Comparison of ENCODE assay signal across 28 mouse cellular contexts in the genomic region with DNA sequence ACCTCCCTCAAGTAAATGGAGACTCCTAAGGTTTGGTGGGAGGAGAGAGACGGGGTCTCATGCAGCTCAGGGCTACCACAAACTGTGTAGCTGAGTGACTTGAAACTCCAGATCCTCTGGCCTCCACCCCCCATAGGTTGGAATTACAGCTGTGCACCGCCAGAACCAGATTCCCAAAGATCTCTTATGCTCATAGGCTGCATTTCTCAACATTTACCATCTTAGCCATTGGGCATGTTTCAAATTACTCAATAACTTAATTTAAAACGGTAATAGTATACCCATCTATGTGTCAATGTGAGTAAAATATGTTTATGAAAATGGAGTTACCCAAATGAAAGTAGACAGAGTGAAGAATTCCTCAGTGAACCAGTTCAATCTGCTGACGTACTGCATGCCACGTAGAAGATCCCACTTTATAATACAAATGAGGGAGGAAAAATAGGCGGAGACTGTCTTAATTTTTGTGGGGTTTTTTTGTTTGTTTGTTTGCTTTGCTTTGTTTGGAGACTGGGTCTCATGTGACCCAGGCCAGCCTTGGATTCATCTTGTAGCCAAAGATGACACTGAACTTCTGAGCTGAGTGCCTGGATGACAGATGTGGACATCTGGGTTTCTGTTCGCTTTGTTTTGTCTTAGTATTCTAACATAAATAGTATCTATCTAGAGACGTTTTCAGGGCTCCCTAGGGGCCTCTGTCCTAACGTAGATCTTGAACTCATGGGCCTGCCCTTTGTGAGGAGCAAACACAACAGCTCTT.
DNase-seq lines count a peak whose midpoint lies in the region; ATAC-seq lines count a peak whose summit lies in the region.
"Had no signal": no experiment of that assay in that cellular context is flagged by ENCODE, and none has a peak within 500 bp of the region (broad histone marks: within the 10 kb centered on the region; RNA-seq: fewer than 3 reads in every experiment).

No protein-coding gene starts in this region.

- no peaks in the 10 kb centered on the region for H3K27me3 ChIP-seq in embryonic facial prominence, embryonic 11.5 days (ENCODE audit: control insufficient read depth, insufficient read depth, low read length)
- no peaks in the 10 kb centered on the region for H3K27me3 ChIP-seq in embryonic facial prominence, embryonic 10.5 days (replicated peaks; ENCODE audit: low read depth, poor library complexity, severe bottlenecking)
- H3K27me3 ChIP-seq in kidney, embryonic 15.5 days, result no peaks in the 10 kb centered on the region
- H3K27me3 ChIP-seq in embryonic facial prominence, embryonic 14.5 days (replicated peaks; ENCODE audit: control insufficient read depth, insufficient read depth, low read length), result no peaks in the 10 kb centered on the region
- H3K27me3 ChIP-seq: CH12.LX; hindbrain, embryonic 12.5 days; limb, embryonic 13.5 days; midbrain, embryonic 13.5 days; neural tube, embryonic 13.5 days; Patski; stomach, embryonic 15.5 days had no signal

- ATAC-seq in embryonic facial prominence, embryonic 11.5 days (replicated peaks; ENCODE audit: insufficient number of reproducible peaks, low FRiP score, low TSS enrichment, low read depth), result no peak
- ATAC-seq in kidney, embryonic 15.5 days (replicated peaks; ENCODE audit: low FRiP score), result no peak
- 0 out of 2 replicates have a peak, but pooled peaks have one; percentile 22 for ATAC-seq in embryonic facial prominence, embryonic 14.5 days (ENCODE audit: low read depth)
- no peak for ATAC-seq in megakaryocyte-erythroid progenitor cell, adult 5-6 weeks (replicated peaks; ENCODE audit: low FRiP score, low TSS enrichment, poor library complexity, severe bottlenecking)
- ATAC-seq: forebrain, embryonic 14.5 days; midbrain, embryonic 13.5 days; Patski had no signal

- H3K36me3 ChIP-seq in embryonic facial prominence, embryonic 11.5 days (replicated peaks; ENCODE audit: control insufficient read depth, insufficient read depth, low read depth, low read length), result no peaks in the 10 kb centered on the region
- no peaks in the 10 kb centered on the region for H3K36me3 ChIP-seq in embryonic facial prominence, embryonic 10.5 days (replicated peaks)
- H3K36me3 ChIP-seq in kidney, embryonic 15.5 days, result no peaks in the 10 kb centered on the region
- no peaks in the 10 kb centered on the region for H3K36me3 ChIP-seq in embryonic facial prominence, embryonic 14.5 days (ENCODE audit: control insufficient read depth, insufficient read depth, low read length)
- H3K36me3 ChIP-seq: hindbrain, embryonic 12.5 days; limb, embryonic 13.5 days; midbrain, embryonic 13.5 days; neural tube, embryonic 13.5 days; stomach, embryonic 15.5 days had no signal

- peak; percentile 33 for DNase-seq in embryonic facial prominence, embryonic 11.5 days (ENCODE audit: low spot score)
- no peak for DNase-seq in embryonic facial prominence, embryonic 10.5 days (ENCODE audit: low spot score)
- peak; percentile 43 for DNase-seq in kidney, adult 9 months
- peak; percentile 60 for DNase-seq in embryonic facial prominence, embryonic 14.5 days (ENCODE audit: low spot score)
- peak; percentile 25 to 57 for DNase-seq in kidney, postnatal 36 days
- DNase-seq in right cerebral cortex, postnatal 25 days, result no peak
- DNase-seq: adrenal gland, postnatal 10 days; cerebellum, adult 8-10 months; cerebellum, postnatal 25 days; gastrocnemius, postnatal 36 days; heart, adult 18-20 months; heart, postnatal 36 days; lung, postnatal 36 days; thymus, postnatal 14 days had no signal

- H3K4me3 ChIP-seq in embryonic facial prominence, embryonic 11.5 days (ENCODE audit: low read depth, low read length), result no peak overlapping the region
- H3K4me3 ChIP-seq in embryonic facial prominence, embryonic 10.5 days, result no peak overlapping the region
- no peak overlapping the region for H3K4me3 ChIP-seq in kidney, embryonic 15.5 days (replicated peaks)
- H3K4me3 ChIP-seq in embryonic facial prominence, embryonic 14.5 days (ENCODE audit: low read depth, low read length), result no peak overlapping the region
- H3K4me3 ChIP-seq: hindbrain, embryonic 12.5 days; layer of hippocampus, adult 2 months; limb, embryonic 13.5 days; megakaryocyte, embryonic 14.5 days; midbrain, embryonic 13.5 days; neural tube, embryonic 13.5 days; stomach, embryonic 15.5 days had no signal

- WGBS in embryonic facial prominence, embryonic 11.5 days, result 61% methylated on average over 9 of the region's 9 CpGs
- 73% methylated on average over 9 of the region's 9 CpGs for WGBS in embryonic facial prominence, embryonic 10.5 days
- 73% methylated on average over 9 of the region's 9 CpGs for WGBS in kidney, embryonic 15.5 days
- WGBS in embryonic facial prominence, embryonic 14.5 days, result 47% methylated on average over 9 of the region's 9 CpGs

- no peaks in the 10 kb centered on the region for H3K9me3 ChIP-seq in embryonic facial prominence, embryonic 11.5 days (replicated peaks; ENCODE audit: control insufficient read depth, low read length)
- no peaks in the 10 kb centered on the region for H3K9me3 ChIP-seq in embryonic facial prominence, embryonic 10.5 days
- no peaks in the 10 kb centered on the region for H3K9me3 ChIP-seq in kidney, embryonic 15.5 days (replicated peaks)
- H3K9me3 ChIP-seq in embryonic facial prominence, embryonic 14.5 days (ENCODE audit: control insufficient read depth, low read length), result no peaks in the 10 kb centered on the region
- H3K9me3 ChIP-seq: hindbrain, embryonic 12.5 days; limb, embryonic 13.5 days; midbrain, embryonic 13.5 days; neural tube, embryonic 13.5 days; stomach, embryonic 15.5 days had no signal

- no peak overlapping the region for H3K4me2 ChIP-seq in embryonic facial prominence, embryonic 11.5 days (ENCODE audit: low read depth, low read length)
- no peak overlapping the region for H3K4me2 ChIP-seq in kidney, embryonic 15.5 days
- H3K4me2 ChIP-seq in embryonic facial prominence, embryonic 14.5 days (ENCODE audit: low read depth, low read length), result no peak overlapping the region
- H3K4me2 ChIP-seq: heart, embryonic 11.5 days; hindbrain, embryonic 12.5 days; limb, embryonic 13.5 days; liver, embryonic 11.5 days; midbrain, embryonic 13.5 days; neural tube, embryonic 13.5 days; stomach, embryonic 15.5 days had no signal

- H3K27ac ChIP-seq in embryonic facial prominence, embryonic 11.5 days (replicated peaks; ENCODE audit: low read depth, low read length), result no peak overlapping the region
- no peak overlapping the region for H3K27ac ChIP-seq in embryonic facial prominence, embryonic 10.5 days (replicated peaks)
- no peak overlapping the region for H3K27ac ChIP-seq in kidney, embryonic 15.5 days
- 0 out of 2 replicates have a peak overlapping the region, but pooled peaks have one; percentile 7 for H3K27ac ChIP-seq in embryonic facial prominence, embryonic 14.5 days (replicated peaks; ENCODE audit: low read depth, low read length)
- H3K27ac ChIP-seq: hindbrain, embryonic 12.5 days; layer of hippocampus, adult 2 months; limb, embryonic 13.5 days; midbrain, embryonic 13.5 days; neural tube, embryonic 13.5 days; stomach, embryonic 15.5 days had no signal

- no peaks in the 10 kb centered on the region for H3K4me1 ChIP-seq in embryonic facial prominence, embryonic 11.5 days (ENCODE audit: control insufficient read depth, insufficient read depth, low read length)
- H3K4me1 ChIP-seq in embryonic facial prominence, embryonic 10.5 days, result peaks cover 11% of the 10 kb centered on the region; the same call in 1 of the 2 replicates
- H3K4me1 ChIP-seq in kidney, embryonic 15.5 days, result peaks cover 5% of the 10 kb centered on the region
- peaks cover 7% of the 10 kb centered on the region; the same call in 1 of the 2 replicates for H3K4me1 ChIP-seq in embryonic facial prominence, embryonic 14.5 days (ENCODE audit: control insufficient read depth, insufficient read depth, low read length)
- H3K4me1 ChIP-seq: hindbrain, embryonic 12.5 days; limb, embryonic 13.5 days; neural tube, embryonic 13.5 days; stomach, embryonic 15.5 days had no signal

- no peak overlapping the region for H3K9ac ChIP-seq in embryonic facial prominence, embryonic 11.5 days (replicated peaks; ENCODE audit: low read length)
- H3K9ac ChIP-seq in kidney, embryonic 15.5 days, result no peak overlapping the region
- no peak overlapping the region for H3K9ac ChIP-seq in embryonic facial prominence, embryonic 14.5 days (ENCODE audit: low read depth, low read length)
- H3K9ac ChIP-seq: hindbrain, embryonic 12.5 days; limb, embryonic 13.5 days; midbrain, embryonic 13.5 days; neural tube, embryonic 13.5 days; stomach, embryonic 15.5 days had no signal

Comparison
In these comparisons a context has a peak if more than half of its experiments do, and no peak if none do; other contexts are left out.
1. DNase-seq: peak in embryonic facial prominence, embryonic 11.5 days (single experiment), kidney, adult 9 months (single experiment), embryonic facial prominence, embryonic 14.5 days (single experiment) and kidney, postnatal 36 days (2 of 2); none in embryonic facial prominence, embryonic 10.5 days (single experiment) and right cerebral cortex, postnatal 25 days (single experiment).